Mouse (Mus musculus) left cerebral cortex, adult 11 months (tissue): ENCODE measurements around the gene Caln1.
"Not testable (repeated sequence)": the region's sequence is repeated elsewhere in the genome, so short reads cannot be mapped to it uniquely, and the experiment has no call there.

Source experiments
- DNase-seq: peaks from one replicate; pipeline ENCODE4 v3.0.0; 2022; ENCODE audit warnings: low spot score

Gene Caln1

GRCm38 (mm10) chr5:130547496-130547895 lies 178.2 kb downstream of the Caln1 start:
- peak; percentile 8 for DNase-seq

GRCm38 (mm10) chr5:130553916-130554315 lies 184.7 kb downstream of the Caln1 start:
- DNase-seq = no peak

DNA sequence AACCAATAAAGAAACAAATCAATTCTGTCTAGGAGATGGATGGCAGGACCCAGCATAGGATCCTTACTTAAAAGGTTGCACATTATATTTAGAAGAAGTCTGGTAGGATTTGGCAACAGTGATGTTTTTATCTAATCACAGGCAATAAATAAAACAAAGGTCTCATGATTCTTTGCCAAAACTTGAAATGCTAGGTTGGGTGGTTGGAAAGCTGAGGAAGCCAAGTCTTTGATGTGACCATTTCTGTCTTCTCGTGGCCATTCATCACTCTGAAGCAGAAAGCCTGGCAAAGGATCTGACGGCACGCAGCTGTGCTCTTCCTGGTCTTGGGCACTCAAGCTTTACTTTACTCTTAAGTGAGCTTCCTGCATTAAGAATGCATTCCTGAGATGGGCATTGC lies 193.9 kb downstream of the Caln1 start:
- no peak for DNase-seq

GRCm38 (mm10) chr5:130566002-130566401 lies 196.7 kb downstream of the Caln1 start:
- no peak for DNase-seq

- DNase-seq = no peak
Observed at GRCm38 (mm10) chr5:130577581-130577980, 208.3 kb downstream of the Caln1 start.

DNA sequence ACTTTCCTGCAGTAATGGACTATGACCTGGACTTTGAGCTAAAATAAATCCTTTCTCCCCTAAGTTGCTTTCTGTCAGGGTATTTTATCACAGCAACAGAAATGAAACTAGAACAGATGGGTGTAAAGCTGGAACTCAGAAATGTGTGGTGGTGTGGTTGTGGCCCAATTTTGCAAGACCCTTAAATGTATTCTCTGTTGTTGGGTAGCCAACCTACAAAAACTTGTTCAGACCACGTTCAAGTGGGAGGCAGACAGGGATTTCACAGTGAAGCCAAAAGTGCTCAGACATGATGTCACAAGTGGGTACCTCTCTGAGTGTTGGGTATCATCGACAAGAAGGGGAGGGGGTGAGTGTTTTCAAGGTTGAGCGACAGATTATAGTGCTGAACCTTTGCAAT lies 214.8 kb downstream of the Caln1 start:
- DNase-seq = no peak

- DNase-seq = no peak
Observed at GRCm38 (mm10) chr5:130586257-130586656, 217.0 kb downstream of the Caln1 start.

- DNase-seq = no peak
Observed at GRCm38 (mm10) chr5:130596541-130596940, 227.3 kb downstream of the Caln1 start.

GRCm38 (mm10) chr5:130613657-130614056 lies 244.4 kb downstream of the Caln1 start:
- DNase-seq = no peak

DNA sequence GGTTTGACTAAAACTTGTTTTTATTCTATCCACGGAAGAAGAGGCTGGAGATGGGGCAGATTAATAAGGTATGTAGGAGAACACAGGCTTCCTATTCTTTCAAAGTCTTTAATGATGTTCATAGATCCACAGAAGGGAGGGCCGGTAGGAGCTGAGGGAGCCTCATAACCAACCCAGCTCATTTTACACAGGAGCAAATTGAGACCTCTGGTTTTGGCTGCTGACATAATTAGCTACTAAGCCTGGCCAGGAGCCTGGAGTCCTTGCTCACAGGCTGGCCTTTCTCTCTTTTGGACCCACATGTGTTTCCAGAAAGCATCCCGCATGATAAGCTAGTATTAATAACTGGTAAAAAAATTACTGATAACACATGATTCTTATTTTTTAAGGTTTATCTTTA lies 245.0 kb downstream of the Caln1 start:
- DNase-seq = no peak

DNA sequence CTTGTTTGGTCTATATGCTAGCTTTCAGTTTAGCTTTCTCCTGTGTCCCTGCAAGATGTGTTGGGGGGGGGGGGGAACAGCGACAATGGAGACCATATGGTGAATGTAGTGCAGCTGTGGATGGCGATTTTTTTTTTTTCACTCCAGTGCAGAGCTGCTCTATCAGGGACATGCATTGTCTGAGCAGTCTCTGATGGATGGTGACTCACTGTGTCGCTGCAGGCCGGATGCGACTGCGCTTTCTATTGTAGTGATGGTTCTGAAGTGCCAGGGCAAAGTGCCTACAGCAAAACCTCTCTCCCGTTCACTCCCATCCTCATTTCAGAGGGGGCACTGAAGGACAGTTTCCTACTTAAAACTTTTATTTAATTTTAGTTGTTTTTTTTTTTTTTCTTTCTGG lies 250.8 kb downstream of the Caln1 start:
- DNase-seq = no peak

- DNase-seq = no peak
Observed at GRCm38 (mm10) chr5:130623206-130623605, 254.0 kb downstream of the Caln1 start.

DNA sequence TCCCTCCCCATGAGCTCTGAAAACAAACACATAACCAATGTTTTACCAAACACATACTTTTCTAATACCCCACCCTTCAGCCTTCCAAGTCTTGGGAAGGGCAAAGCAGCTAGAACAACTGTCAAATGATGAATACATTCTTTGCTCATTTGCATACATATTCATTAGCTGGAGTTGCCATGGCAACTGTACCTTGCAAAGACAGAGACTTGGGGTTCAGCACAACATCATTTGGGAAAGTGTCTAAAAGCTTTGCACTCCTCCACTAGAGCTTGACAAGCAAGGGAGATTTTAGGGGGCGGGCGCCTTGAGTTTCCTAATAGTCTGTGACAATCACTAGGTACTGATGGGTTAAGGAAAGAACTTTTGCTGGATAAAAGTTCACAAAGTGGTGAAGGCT lies 258.5 kb downstream of the Caln1 start:
- DNase-seq = peak; percentile 40

DNA sequence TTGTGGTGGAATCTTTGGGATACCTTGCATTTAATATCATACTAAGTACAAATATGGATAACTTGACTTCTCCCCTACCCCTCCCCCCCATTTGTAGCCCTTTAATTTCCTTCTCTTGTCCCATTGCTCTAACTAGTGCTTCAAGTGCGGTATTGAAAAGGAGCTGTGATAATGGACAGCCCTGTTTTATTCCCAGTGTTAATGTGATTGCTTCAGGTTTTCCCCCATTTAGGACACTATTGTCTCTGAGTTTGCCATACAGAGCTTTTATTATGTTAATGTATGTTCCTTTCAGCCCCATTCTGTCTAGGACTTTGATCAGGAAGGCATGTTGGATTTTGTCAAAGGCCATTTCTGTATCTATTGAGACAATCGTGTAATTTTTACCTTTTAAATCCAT lies 266.1 kb downstream of the Caln1 start:
- DNase-seq = no peak

DNA sequence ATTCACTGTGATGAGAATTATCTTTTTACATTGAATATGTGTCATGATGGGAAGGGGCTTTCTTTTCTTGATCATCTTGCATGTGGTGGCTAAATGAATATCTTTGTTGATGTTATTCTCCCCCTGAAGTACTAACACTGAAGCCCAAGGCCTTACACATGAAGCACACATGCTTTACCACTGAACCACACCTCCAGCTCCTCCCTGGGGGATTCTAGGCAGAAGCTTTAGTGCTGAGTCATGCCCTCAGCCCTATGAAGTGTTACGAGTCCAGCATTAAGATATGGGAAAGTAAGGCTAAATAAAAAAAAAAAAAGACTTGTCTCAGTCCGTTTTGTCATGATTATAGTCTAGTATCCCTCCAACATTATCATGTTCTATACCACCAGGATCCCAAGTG lies 272.6 kb downstream of the Caln1 start:
- DNase-seq = no peak

GRCm38 (mm10) chr5:130646126-130646525 lies 276.9 kb downstream of the Caln1 start:
- not testable (repeated sequence) for DNase-seq

- DNase-seq = no peak
Observed at GRCm38 (mm10) chr5:130658141-130658540, 288.9 kb downstream of the Caln1 start.

DNA sequence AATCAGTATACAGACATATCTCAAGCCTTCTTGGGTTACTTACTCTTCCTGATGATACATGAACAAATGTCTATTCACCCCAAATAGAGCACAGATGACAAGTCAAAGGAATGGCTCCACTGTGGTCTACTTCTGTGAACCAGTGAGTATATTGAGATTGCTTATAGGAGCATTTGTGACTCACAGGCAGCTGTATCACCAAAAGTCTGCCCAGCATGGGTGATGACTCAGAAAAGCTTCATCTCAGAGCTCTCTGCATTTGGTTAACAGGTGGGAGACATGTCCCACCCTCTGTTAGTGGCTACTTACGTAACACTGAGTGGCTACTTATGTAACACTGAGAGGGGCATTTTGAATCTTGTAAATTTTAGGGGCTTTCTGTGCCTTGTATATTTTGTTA lies 296.8 kb downstream of the Caln1 start:
- DNase-seq = no peak

- DNase-seq = no peak
Observed at GRCm38 (mm10) chr5:130672588-130672987, 303.3 kb downstream of the Caln1 start.

DNA sequence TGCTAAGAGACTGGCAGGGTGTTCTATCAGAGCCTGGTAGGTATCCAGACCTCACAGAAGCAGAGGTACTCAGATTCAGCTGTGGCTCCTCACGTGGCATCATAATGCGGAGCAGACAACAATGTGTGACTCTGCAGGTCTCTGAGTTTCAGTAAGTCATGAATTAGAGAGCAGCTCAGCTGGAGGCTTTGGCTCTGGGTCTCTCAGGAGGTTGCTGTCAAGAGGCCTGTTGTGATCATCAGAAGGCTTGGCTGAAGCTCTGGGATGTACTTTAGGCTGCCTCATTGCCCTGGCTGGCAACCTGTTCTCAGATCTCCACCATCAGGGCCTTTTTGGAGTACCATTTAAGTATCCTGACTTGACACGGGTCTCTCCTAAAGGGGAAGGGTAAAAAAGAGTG lies 303.8 kb downstream of the Caln1 start:
- DNase-seq = no peak

- DNase-seq = no peak
Observed at GRCm38 (mm10) chr5:130677895-130678294, 308.6 kb downstream of the Caln1 start.

DNA sequence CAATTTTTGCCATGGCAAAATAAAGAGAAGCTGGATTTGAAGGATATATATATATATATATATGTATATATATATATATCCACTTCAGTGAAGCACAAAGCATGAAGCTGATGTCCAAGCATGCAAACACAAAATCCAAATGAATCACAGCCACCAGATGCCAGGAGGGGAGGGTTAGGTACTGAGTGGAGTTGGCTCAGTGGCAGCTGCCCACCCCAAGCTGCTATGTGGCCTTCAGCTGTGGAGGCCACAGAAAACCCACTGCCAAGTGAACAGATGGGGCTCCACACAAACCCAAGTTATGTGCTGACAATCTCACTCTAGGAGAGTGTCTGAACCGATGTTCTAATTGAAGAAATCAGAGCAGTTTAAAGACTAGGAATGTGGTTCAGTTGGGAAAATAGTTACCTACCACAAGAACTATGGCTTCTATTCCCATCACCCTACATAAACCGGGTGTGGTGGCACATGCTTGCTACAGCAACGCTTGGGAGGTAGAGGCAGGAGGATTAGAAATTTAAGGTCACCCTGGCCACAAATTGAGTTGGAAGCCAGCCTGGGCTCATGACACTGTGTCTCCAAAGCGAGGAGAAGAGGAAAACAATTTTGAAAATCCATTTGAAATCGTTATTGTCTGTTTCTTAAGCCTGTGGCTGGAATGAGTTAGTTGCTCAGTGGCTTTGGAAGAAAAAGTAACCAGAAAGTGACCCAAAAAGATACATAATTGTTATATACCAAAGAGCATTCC lies 316.8 kb downstream of the Caln1 start:
- DNase-seq = peak; percentile 41

GRCm38 (mm10) chr5:130688385-130689138 lies 319.3 kb downstream of the Caln1 start:
- no peak for DNase-seq

- DNase-seq = no peak
Observed at GRCm38 (mm10) chr5:130691349-130691748, 322.1 kb downstream of the Caln1 start.
